Comparison of ENCODE assay signal across 30 mouse cellular contexts in the genomic region with DNA sequence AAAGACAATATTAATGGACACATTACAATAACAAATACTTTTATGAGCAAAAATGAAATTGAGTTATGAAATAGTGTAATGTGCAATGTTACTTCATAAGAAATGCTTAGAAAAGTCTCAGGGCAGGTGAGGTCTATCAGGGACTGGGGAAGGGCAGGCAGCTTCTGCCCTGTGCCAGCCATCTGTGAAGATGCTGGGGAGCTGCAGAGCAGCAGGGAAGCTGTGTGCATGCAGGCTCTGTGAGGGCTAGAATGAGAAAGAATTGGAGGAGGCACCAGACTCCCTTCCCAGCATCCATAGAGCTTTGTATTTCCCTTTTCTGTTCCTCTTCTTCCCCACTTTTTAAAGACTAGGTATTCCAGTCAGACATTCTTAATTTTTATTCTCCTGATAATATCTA.
A peak's percentile ranks its signal among the peaks of the same experiment; 100 is the strongest.
DNase-seq lines count a peak whose midpoint lies in the region; ATAC-seq lines count a peak whose summit lies in the region.
"Had no signal": no experiment of that assay in that cellular context is flagged by ENCODE, and none has a peak within 500 bp of the region (broad histone marks: within the 10 kb centered on the region; RNA-seq: fewer than 3 reads in every experiment).

No protein-coding gene starts in this region.

- H3K9ac ChIP-seq in forebrain, embryonic 16.5 days (replicated peaks; ENCODE audit: low read depth, low read length) = no peak overlapping the region
- no peak overlapping the region for H3K9ac ChIP-seq in liver, embryonic 11.5 days (ENCODE audit: low read depth, low read length)
- H3K9ac ChIP-seq in intestine, embryonic 15.5 days = no peak overlapping the region
- H3K9ac ChIP-seq: hindbrain, embryonic 13.5 days; liver, embryonic 13.5 days; midbrain, embryonic 15.5 days; neural tube, embryonic 15.5 days had no signal

- no peaks in the 10 kb centered on the region for H3K4me1 ChIP-seq in forebrain, embryonic 16.5 days (replicated peaks; ENCODE audit: control insufficient read depth, insufficient read depth, low read length)
- H3K4me1 ChIP-seq in forebrain, embryonic 10.5 days = no peaks in the 10 kb centered on the region; the same call in 1 of the 2 replicates
- no peaks in the 10 kb centered on the region for H3K4me1 ChIP-seq in liver, embryonic 11.5 days (replicated peaks; ENCODE audit: control insufficient read depth, insufficient read depth, low read length)
- no peaks in the 10 kb centered on the region for H3K4me1 ChIP-seq in intestine, embryonic 15.5 days (replicated peaks)
- H3K4me1 ChIP-seq: liver, embryonic 13.5 days; midbrain, embryonic 15.5 days; neural tube, embryonic 15.5 days had no signal

- DNase-seq in forebrain, embryonic 10.5 days (ENCODE audit: extremely low spot score, low spot score) = no peak
- peak; percentile 59 for DNase-seq in brain, adult 2 months (ENCODE audit: low read depth, low spot score)
- peak; percentile 25 for DNase-seq in cerebellum, adult 11-12 months
- DNase-seq in cerebellum, adult 9-11 months = peak; percentile 42
- no peak for DNase-seq in liver, embryonic 11.5 days (ENCODE audit: low spot score)
- DNase-seq in T-cell, adult 2 months (ENCODE audit: low spot score) = no peak
- DNase-seq: adrenal gland, postnatal 14 days; gastrocnemius, postnatal 25 days; heart, adult 11 months; heart, postnatal 36 days; kidney, adult 11 months; kidney, postnatal 14 days; liver, embryonic 13.5 days; lung, adult 2 months; lung, postnatal 10 days; retina, postnatal 1 day; right cerebral cortex, postnatal 14 days; spleen, adult 18-20 months; thymus, adult 2 months; thymus, postnatal 36 days had no signal

- 0 out of 2 replicates have a peak, but pooled peaks have one; percentile 55 for ATAC-seq in forebrain, embryonic 16.5 days
- no peak for ATAC-seq in liver, embryonic 11.5 days (replicated peaks; ENCODE audit: low FRiP score)
- no peak for ATAC-seq in intestine, embryonic 15.5 days
- ATAC-seq: midbrain, embryonic 15.5 days; Patski had no signal

- H3K9me3 ChIP-seq in forebrain, embryonic 16.5 days (ENCODE audit: control insufficient read depth, low read length) = no peaks in the 10 kb centered on the region
- no peaks in the 10 kb centered on the region for H3K9me3 ChIP-seq in forebrain, embryonic 10.5 days
- no peaks in the 10 kb centered on the region for H3K9me3 ChIP-seq in liver, embryonic 11.5 days (ENCODE audit: control insufficient read depth, low read length)
- no peaks in the 10 kb centered on the region for H3K9me3 ChIP-seq in intestine, embryonic 15.5 days
- H3K9me3 ChIP-seq: hindbrain, embryonic 13.5 days; liver, embryonic 13.5 days; midbrain, embryonic 15.5 days; neural tube, embryonic 15.5 days had no signal

- H3K36me3 ChIP-seq in forebrain, embryonic 16.5 days (ENCODE audit: control insufficient read depth, insufficient read depth) = no peaks in the 10 kb centered on the region
- no peaks in the 10 kb centered on the region for H3K36me3 ChIP-seq in forebrain, embryonic 10.5 days (replicated peaks)
- no peaks in the 10 kb centered on the region for H3K36me3 ChIP-seq in liver, embryonic 11.5 days (ENCODE audit: control insufficient read depth, insufficient read depth, low read length)
- no peaks in the 10 kb centered on the region for H3K36me3 ChIP-seq in intestine, embryonic 15.5 days
- H3K36me3 ChIP-seq: hindbrain, embryonic 13.5 days; liver, embryonic 13.5 days; midbrain, embryonic 15.5 days; neural tube, embryonic 15.5 days had no signal

- H3K4me2 ChIP-seq in forebrain, embryonic 16.5 days (ENCODE audit: low read length) = no peak overlapping the region
- no peak overlapping the region for H3K4me2 ChIP-seq in liver, embryonic 11.5 days
- no peak overlapping the region for H3K4me2 ChIP-seq in intestine, embryonic 15.5 days (replicated peaks)
- H3K4me2 ChIP-seq: heart, embryonic 11.5 days; hindbrain, embryonic 13.5 days; liver, embryonic 13.5 days; midbrain, embryonic 15.5 days; neural tube, embryonic 15.5 days had no signal

- no peaks in the 10 kb centered on the region for H3K27me3 ChIP-seq in forebrain, embryonic 16.5 days (replicated peaks; ENCODE audit: control insufficient read depth, insufficient read depth, low read length)
- H3K27me3 ChIP-seq in forebrain, embryonic 10.5 days (ENCODE audit: poor library complexity, severe bottlenecking) = no peaks in the 10 kb centered on the region
- no peaks in the 10 kb centered on the region for H3K27me3 ChIP-seq in liver, embryonic 11.5 days (replicated peaks; ENCODE audit: control insufficient read depth, insufficient read depth, low read length)
- H3K27me3 ChIP-seq in intestine, embryonic 15.5 days (replicated peaks) = no peaks in the 10 kb centered on the region
- H3K27me3 ChIP-seq: hindbrain, embryonic 13.5 days; liver, embryonic 13.5 days; midbrain, embryonic 15.5 days; neural tube, embryonic 15.5 days; Patski had no signal

- no peak overlapping the region for H3K4me3 ChIP-seq in forebrain, embryonic 16.5 days (replicated peaks; ENCODE audit: low read length)
- H3K4me3 ChIP-seq in forebrain, embryonic 10.5 days = no peak overlapping the region
- H3K4me3 ChIP-seq in liver, embryonic 11.5 days (ENCODE audit: low read depth, low read length) = no peak overlapping the region
- H3K4me3 ChIP-seq in intestine, embryonic 15.5 days (replicated peaks) = no peak overlapping the region
- H3K4me3 ChIP-seq: hindbrain, embryonic 13.5 days; left cerebral cortex, adult 2 months; liver, embryonic 13.5 days; midbrain, embryonic 15.5 days; neural tube, embryonic 15.5 days had no signal

- H3K27ac ChIP-seq in forebrain, embryonic 16.5 days (ENCODE audit: low read length) = no peak overlapping the region
- H3K27ac ChIP-seq in forebrain, embryonic 10.5 days = no peak overlapping the region
- H3K27ac ChIP-seq in liver, embryonic 11.5 days (ENCODE audit: low read depth, low read length) = no peak overlapping the region
- no peak overlapping the region for H3K27ac ChIP-seq in intestine, embryonic 15.5 days
- H3K27ac ChIP-seq: hindbrain, embryonic 13.5 days; left cerebral cortex, adult 2 months; liver, embryonic 13.5 days; macrophage; midbrain, embryonic 15.5 days; neural tube, embryonic 15.5 days; stomach, postnatal 0 days had no signal

Comparison
In these comparisons a context has a peak if more than half of its experiments do, and no peak if none do; other contexts are left out.
1. DNase-seq: peak in brain, adult 2 months (single experiment), cerebellum, adult 11-12 months (single experiment) and cerebellum, adult 9-11 months (single experiment); none in forebrain, embryonic 10.5 days (single experiment), liver, embryonic 11.5 days (single experiment) and T-cell, adult 2 months (single experiment).